Mouse (Mus musculus) splenic B cell, adult 2 months (primary cell): Measurements from ENCODE around the gene Apln.

Experiments
- DNase-seq: peaks from one replicate; pipeline ENCODE4 v3.0.0-alpha.2; 2011; ENCODE audit warnings: low read depth, low spot score
- H3K27me3 ChIP-seq: 2 replicates; pipeline ENCODE4 v1.6.1; 2012; ENCODE audit warnings: mild to moderate bottlenecking, low read length, moderate library complexity, mixed read lengths; ENCODE audit not compliant: control insufficient read depth, poor library complexity, insufficient read depth, severe bottlenecking
- H3K36me3 ChIP-seq: 2 replicates; pipeline ENCODE4 v1.6.1; 2012; ENCODE audit warnings: mild to moderate bottlenecking, low read length, moderate library complexity, mixed read lengths; ENCODE audit not compliant: control insufficient read depth, poor library complexity, insufficient read depth, severe bottlenecking

Gene Apln

GRCm38 (mm10) chrX:48034144-48035113 is at the start of gene Apln:
Gene Apln, minus strand, starts transcription at chrX:48034853.
- peak; percentile 3 for DNase-seq
- Histone ChIP-seq H3K27me3 (no peaks in the 10 kb centered on the region), H3K36me3 (no peaks in the 10 kb centered on the region)

- no peaks in the 10 kb centered on the region for H3K36me3 ChIP-seq
- H3K27me3 ChIP-seq: no peaks in the 10 kb centered on the region
- DNase-seq: no peak
Observed at GRCm38 (mm10) chrX:48082364-48082763, 47.7 kb upstream of the Apln start.

GRCm38 (mm10) chrX:48076806-48077425 is 42.3 kb upstream of the Apln start:
- no peak for DNase-seq
- H3K36me3 ChIP-seq: no peaks in the 10 kb centered on the region
- H3K27me3 ChIP-seq: no peaks in the 10 kb centered on the region

- no peaks in the 10 kb centered on the region for H3K27me3 ChIP-seq
- no peaks in the 10 kb centered on the region for H3K36me3 ChIP-seq
- DNase-seq: no peak
Observed at GRCm38 (mm10) chrX:48074691-48075090, 40.0 kb upstream of the Apln start.

GRCm38 (mm10) chrX:48072401-48072800 is 37.7 kb upstream of the Apln start:
- DNase-seq: no peak

GRCm38 (mm10) chrX:48071961-48072360 is 37.3 kb upstream of the Apln start:
- no peak for DNase-seq
- Histone ChIP-seq H3K36me3 (no peaks in the 10 kb centered on the region), H3K27me3 (no peaks in the 10 kb centered on the region)

More at GRCm38 (mm10) chrX:48072401-48072800, 37.7 kb upstream of the Apln start:
- Histone ChIP-seq H3K27me3 (no peaks in the 10 kb centered on the region), H3K36me3 (no peaks in the 10 kb centered on the region)

GRCm38 (mm10) chrX:48066891-48067290 is 32.2 kb upstream of the Apln start:
- Histone ChIP-seq H3K27me3 (no peaks in the 10 kb centered on the region), H3K36me3 (no peaks in the 10 kb centered on the region)
- peak; percentile 16 for DNase-seq

- no peaks in the 10 kb centered on the region for H3K27me3 ChIP-seq
- no peaks in the 10 kb centered on the region for H3K36me3 ChIP-seq
- no peak for DNase-seq
Observed at GRCm38 (mm10) chrX:48064166-48064853, 29.7 kb upstream of the Apln start.

- Histone ChIP-seq H3K27me3 (no peaks in the 10 kb centered on the region), H3K36me3 (no peaks in the 10 kb centered on the region)
- DNase-seq: no peak
Observed at GRCm38 (mm10) chrX:48062481-48062880, 27.8 kb upstream of the Apln start.

GRCm38 (mm10) chrX:48054186-48055015 is 19.7 kb upstream of the Apln start:
- Histone ChIP-seq H3K27me3 (no peaks in the 10 kb centered on the region), H3K36me3 (no peaks in the 10 kb centered on the region)
- peak; percentile 32 for DNase-seq

- Histone ChIP-seq H3K27me3 (no peaks in the 10 kb centered on the region), H3K36me3 (no peaks in the 10 kb centered on the region)
- DNase-seq: no peak
Observed at GRCm38 (mm10) chrX:48053743-48054142, 19.1 kb upstream of the Apln start.

- Histone ChIP-seq H3K36me3 (no peaks in the 10 kb centered on the region), H3K27me3 (no peaks in the 10 kb centered on the region)
- peak; percentile 6 for DNase-seq
Observed at GRCm38 (mm10) chrX:48046315-48046714, 11.7 kb upstream of the Apln start.

GRCm38 (mm10) chrX:48044261-48044660 is 9.6 kb upstream of the Apln start:
- no peak for DNase-seq
- Histone ChIP-seq H3K36me3 (no peaks in the 10 kb centered on the region), H3K27me3 (no peaks in the 10 kb centered on the region)

GRCm38 (mm10) chrX:48042748-48043147 is 8.1 kb upstream of the Apln start:
- Histone ChIP-seq H3K36me3 (no peaks in the 10 kb centered on the region), H3K27me3 (no peaks in the 10 kb centered on the region)
- no peak for DNase-seq
